Mouse (Mus musculus): Measurements from ENCODE around the gene Pradc1. TPM values are rescaled to one million over a fixed set of nuclear protein-coding genes. Genes with fewer than 3 reads are reported as not detected.
A peak's percentile ranks its signal among the peaks of the same experiment; 100 is the strongest.
"Not testable (repeated sequence)": the region's sequence is repeated elsewhere in the genome, so short reads cannot be mapped to it uniquely, and the experiment has no call there.

The Pradc1 gene
- total RNA-seq, 1 experiment from 2014 or later: 9.3 TPM

DNA sequence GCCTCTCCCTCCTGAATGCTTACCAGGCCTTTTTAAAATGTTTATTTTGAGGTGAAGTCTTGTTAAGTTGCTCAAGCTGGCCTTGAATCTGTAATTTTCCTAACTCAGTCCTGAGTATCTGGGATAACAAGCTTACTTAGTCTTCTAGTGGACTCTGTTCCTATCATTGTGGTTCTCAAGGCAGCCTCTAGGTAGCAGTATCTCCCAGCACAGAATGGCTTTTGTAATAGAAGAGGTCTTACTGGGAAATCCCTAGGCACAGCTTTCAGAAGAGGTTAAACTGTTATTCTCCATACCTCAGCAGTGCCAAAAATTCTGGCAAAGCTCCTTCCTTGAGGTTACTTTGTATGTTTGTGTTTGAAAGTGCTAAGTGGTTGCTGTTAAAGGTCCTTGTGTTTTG is 13.6 kb upstream of the Pradc1 start:
- no peak for ATAC-seq (replicated peaks in 1 of 2; ENCODE audit: insufficient read depth in 1 of 2, low FRiP score in 2 of 2, low TSS enrichment in 1 of 2, low read depth in 1 of 2, poor library complexity in 2 of 2, severe bottlenecking in 2 of 2)

GRCm38 (mm10) chr6:85459621-85460020 is 7.9 kb upstream of the Pradc1 start:
- ATAC-seq (replicated peaks in 1 of 2; ENCODE audit: insufficient read depth in 1 of 2, low FRiP score in 2 of 2, low TSS enrichment in 1 of 2, low read depth in 1 of 2, poor library complexity in 2 of 2, severe bottlenecking in 2 of 2): no peak

DNA sequence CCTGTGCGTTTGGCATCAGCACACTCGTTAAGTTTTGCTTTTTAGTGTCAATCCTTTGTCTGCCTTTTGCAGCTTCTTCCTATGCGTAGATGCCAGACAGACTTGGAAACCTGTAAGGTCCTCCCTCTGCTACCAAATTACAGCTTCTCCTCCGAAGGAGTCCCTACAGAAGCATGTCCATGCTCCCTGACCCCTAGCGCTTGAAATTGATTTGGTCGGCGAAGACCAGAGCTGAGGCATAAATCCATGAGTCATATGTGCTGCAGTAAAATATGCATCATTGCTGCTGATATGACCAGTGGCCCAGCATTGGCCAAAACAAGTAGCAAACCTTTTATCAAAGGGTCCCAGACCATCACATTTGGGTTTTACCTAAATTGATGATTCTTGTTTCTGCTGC is 1.0 kb upstream of the Pradc1 start:
- no peak for ATAC-seq (replicated peaks in 1 of 2; ENCODE audit: insufficient read depth in 1 of 2, low FRiP score in 2 of 2, low TSS enrichment in 1 of 2, low read depth in 1 of 2, poor library complexity in 2 of 2, severe bottlenecking in 2 of 2)

DNA sequence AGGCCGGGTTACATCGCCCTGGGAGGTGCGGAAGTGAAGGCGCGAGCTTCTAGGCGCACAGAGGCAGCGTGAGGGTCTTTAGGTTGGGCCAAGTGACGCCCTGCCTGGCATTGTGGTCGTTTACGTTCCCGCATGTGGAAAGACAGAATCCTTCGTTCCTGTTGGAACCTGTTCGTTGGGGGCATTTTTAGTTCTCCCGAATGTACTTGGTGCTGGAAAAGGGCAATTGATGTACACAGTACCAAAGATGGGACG is 568 bp upstream of the Pradc1 start:
- 0 out of 4 replicates have a peak, but pooled peaks have one; percentile 0 to 12 for ATAC-seq (replicated peaks in 1 of 2; ENCODE audit: insufficient read depth in 1 of 2, low FRiP score in 2 of 2, low TSS enrichment in 1 of 2, low read depth in 1 of 2, poor library complexity in 2 of 2, severe bottlenecking in 2 of 2)

GRCm38 (mm10) chr6:85450697-85451663 is 790 bp downstream of the Pradc1 start, which contains the start of gene Cct7:
Gene Cct7, plus strand, starts transcription at chr6:85451514.
- ATAC-seq (replicated peaks in 1 of 2; ENCODE audit: insufficient read depth in 1 of 2, low FRiP score in 2 of 2, low TSS enrichment in 1 of 2, low read depth in 1 of 2, poor library complexity in 2 of 2, severe bottlenecking in 2 of 2): peak; percentile 91

- ATAC-seq (replicated peaks in 1 of 2; ENCODE audit: insufficient read depth in 1 of 2, low FRiP score in 2 of 2, low TSS enrichment in 1 of 2, low read depth in 1 of 2, poor library complexity in 2 of 2, severe bottlenecking in 2 of 2): not testable (repeated sequence)
Measured at GRCm38 (mm10) chr6:85450140-85450539, 1.6 kb downstream of the Pradc1 start.

GRCm38 (mm10) chr6:85447351-85447750 is 4.4 kb downstream of the Pradc1 start:
- ATAC-seq (replicated peaks in 1 of 2; ENCODE audit: insufficient read depth in 1 of 2, low FRiP score in 2 of 2, low TSS enrichment in 1 of 2, low read depth in 1 of 2, poor library complexity in 2 of 2, severe bottlenecking in 2 of 2): no peak

GRCm38 (mm10) chr6:85445286-85445685 is 6.5 kb downstream of the Pradc1 start:
- ATAC-seq (replicated peaks in 1 of 2; ENCODE audit: insufficient read depth in 1 of 2, low FRiP score in 2 of 2, low TSS enrichment in 1 of 2, low read depth in 1 of 2, poor library complexity in 2 of 2, severe bottlenecking in 2 of 2): no peak

DNA sequence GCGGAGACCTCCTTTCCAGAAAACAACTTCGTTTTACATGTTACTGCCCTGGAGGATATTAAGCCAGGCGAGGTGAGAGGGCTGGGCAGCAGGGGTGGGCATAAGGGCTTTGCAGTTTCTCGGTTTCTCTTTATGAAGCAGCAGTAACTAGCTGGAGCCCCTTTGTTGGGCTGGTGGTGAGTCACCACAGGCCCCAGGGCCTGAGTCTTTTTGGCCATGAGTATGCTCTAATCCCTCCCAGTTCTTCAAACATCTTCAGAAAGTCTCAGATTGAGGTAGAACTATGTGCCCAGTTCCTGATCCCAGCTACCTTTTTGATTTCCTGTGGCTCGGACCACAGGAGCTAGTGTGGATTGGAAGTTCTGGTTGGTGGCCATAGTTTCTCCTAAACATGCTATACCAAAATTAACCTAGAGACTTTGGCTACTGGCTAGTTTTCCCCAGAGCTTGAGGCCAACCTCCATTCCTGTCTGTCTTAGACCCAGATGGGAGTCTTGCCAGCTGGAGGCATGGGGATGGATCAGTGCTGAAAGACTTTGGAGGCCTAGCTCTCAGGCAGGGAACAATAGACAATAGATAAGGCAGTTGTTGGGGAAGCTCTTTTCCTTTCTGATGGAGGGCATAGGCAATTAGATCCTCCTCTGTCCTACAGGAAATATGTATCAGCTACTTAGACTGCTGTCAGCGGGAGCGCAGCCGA is 7.4 kb downstream of the Pradc1 start:
- no peak for ATAC-seq (replicated peaks in 1 of 2; ENCODE audit: insufficient read depth in 1 of 2, low FRiP score in 2 of 2, low TSS enrichment in 1 of 2, low read depth in 1 of 2, poor library complexity in 2 of 2, severe bottlenecking in 2 of 2)

GRCm38 (mm10) chr6:85443488-85444233 is 8.1 kb downstream of the Pradc1 start:
- no peak for ATAC-seq (replicated peaks in 1 of 2; ENCODE audit: insufficient read depth in 1 of 2, low FRiP score in 2 of 2, low TSS enrichment in 1 of 2, low read depth in 1 of 2, poor library complexity in 2 of 2, severe bottlenecking in 2 of 2)

DNA sequence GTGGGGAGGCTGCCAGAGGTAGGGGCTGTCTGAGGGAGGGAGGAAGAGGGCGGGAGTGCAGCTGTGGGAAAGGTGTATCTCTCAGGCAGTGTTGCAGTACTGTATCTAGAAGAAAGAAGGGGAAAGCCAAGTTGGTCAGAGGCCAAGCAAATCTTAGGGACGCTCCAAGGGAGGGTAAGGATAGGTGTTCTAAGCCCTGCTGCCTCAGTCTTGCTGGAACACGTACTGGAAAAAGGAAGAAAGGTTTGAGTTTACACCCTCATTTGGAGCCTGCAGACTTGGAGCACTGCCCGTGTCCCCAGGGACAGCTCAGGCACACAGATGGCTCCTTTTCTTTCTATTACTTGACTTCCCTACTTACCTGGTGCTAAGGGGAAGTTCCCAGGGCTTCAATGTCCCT is 10.6 kb downstream of the Pradc1 start:
- ATAC-seq (replicated peaks in 1 of 2; ENCODE audit: insufficient read depth in 1 of 2, low FRiP score in 2 of 2, low TSS enrichment in 1 of 2, low read depth in 1 of 2, poor library complexity in 2 of 2, severe bottlenecking in 2 of 2): no peak

- ATAC-seq (replicated peaks in 1 of 2; ENCODE audit: insufficient read depth in 1 of 2, low FRiP score in 2 of 2, low TSS enrichment in 1 of 2, low read depth in 1 of 2, poor library complexity in 2 of 2, severe bottlenecking in 2 of 2): no peak
Measured at GRCm38 (mm10) chr6:85436631-85437030, 15.1 kb downstream of the Pradc1 start.

DNA sequence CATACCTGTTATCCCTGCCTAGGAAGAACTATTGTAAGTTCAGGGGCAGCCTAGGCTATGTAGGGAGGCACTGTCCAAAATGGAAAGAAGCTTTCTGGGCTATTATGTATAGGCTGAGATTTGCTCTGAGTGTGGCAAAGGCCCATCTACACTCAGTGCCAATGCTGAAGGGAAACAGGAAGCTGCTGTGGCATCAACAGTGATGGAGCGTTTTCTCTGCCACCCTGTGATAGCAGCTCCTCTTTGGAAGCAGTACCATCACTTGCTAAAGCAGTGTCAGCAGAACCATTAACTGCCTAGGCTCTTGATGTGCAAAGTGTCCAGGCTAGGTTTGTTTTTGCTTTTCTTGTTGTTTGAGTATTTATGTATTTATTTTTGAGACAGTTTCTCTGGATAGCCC is 15.6 kb downstream of the Pradc1 start:
- ATAC-seq (replicated peaks in 1 of 2; ENCODE audit: insufficient read depth in 1 of 2, low FRiP score in 2 of 2, low TSS enrichment in 1 of 2, low read depth in 1 of 2, poor library complexity in 2 of 2, severe bottlenecking in 2 of 2): 0 out of 4 replicates have a peak, but pooled peaks of 1 of the 2 experiments have one; percentile 40

DNA sequence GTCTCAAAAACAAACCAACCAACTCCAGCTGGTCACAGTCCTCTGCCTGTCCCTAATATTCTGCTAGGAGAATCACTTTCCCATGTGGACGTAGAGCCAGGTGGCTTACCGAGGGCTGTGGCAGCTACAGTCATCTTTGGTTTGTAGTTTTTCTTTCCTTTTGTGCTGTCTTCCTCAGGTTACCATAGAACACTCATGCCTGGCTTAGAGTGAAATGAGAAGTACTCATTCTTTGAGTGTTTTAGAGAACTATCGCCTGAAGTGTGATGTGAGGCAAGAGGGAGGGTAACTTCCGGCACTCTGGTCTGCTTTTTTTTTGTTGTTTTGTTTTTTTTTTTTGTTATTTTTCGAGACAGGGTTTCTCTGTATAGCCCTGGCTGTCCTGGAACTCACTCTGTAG is 17.9 kb downstream of the Pradc1 start:
- peak; percentile 41 to 48; a peak in 2 of 4 replicates for ATAC-seq (replicated peaks in 1 of 2; ENCODE audit: insufficient read depth in 1 of 2, low FRiP score in 2 of 2, low TSS enrichment in 1 of 2, low read depth in 1 of 2, poor library complexity in 2 of 2, severe bottlenecking in 2 of 2)

GRCm38 (mm10) chr6:85431842-85432431 is 19.8 kb downstream of the Pradc1 start, which contains the start of gene Smyd5:
Gene Smyd5, plus strand, starts transcription at chr6:85431989.
- peak; percentile 93 to 94 for ATAC-seq (replicated peaks in 1 of 2; ENCODE audit: insufficient read depth in 1 of 2, low FRiP score in 2 of 2, low TSS enrichment in 1 of 2, low read depth in 1 of 2, poor library complexity in 2 of 2, severe bottlenecking in 2 of 2)

DNA sequence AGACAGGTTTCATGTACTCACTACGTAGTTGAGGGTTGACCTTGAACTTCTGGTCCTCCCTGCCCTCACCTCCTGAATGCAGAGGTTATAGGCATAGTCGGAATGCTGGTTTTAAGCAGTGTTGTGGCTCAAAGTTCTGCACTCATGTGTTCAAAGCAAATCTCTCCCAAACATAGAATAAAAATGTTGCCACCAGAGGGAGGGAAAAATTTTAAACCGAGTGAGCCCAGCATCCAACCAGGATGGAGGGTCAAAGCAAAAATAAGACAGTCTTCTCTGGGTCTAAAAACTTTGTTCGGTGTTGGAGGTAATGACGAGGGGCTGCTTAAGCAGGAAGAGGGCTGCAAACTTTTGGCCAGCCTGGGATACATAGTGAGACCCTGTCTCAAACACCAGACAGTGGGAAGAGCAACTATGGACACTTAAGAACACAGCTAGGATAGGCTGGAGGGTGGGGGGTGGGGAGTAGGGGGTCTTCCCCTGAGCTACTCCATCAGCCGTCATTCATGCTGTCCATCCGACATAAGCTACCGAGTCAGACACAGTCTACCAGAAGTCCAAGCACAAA is 20.4 kb downstream of the Pradc1 start:
- 0 out of 4 replicates have a peak, but pooled peaks of 1 of the 2 experiments have one; percentile 2 for ATAC-seq (replicated peaks in 1 of 2; ENCODE audit: insufficient read depth in 1 of 2, low FRiP score in 2 of 2, low TSS enrichment in 1 of 2, low read depth in 1 of 2, poor library complexity in 2 of 2, severe bottlenecking in 2 of 2)

DNA sequence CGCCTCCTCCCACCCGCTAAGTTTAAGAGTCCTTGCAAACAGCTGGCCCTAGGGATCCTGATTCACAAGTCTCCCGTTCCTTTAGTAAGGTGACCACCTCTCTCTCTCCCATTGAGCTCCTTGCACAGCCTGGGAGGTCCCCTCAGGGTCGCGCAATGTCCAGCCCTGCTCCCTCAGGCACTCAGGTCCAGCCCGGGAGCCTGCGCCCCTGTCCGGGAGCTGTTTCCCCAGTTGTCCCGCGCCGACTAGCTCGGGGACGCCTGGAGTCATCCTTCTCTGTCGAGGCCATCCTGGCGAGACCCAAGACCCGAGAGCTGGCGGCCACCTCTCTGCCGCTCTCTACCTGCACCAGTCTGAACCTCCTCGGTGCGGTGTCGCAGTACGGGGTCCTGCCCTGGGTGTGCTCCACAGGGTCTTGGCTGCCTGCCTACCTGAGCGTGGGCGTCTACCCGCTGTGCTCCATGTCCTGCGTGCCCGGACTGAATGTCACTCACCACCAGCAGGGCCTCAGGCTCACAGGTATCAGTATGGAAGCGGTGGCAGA is 27.9 kb downstream of the Pradc1 start, which contains the start of gene Noto:
TSS of gene Noto (plus strand) at position 51 of the 544 bp plus-strand sequence.
- ATAC-seq (replicated peaks in 1 of 2; ENCODE audit: insufficient read depth in 1 of 2, low FRiP score in 2 of 2, low TSS enrichment in 1 of 2, low read depth in 1 of 2, poor library complexity in 2 of 2, severe bottlenecking in 2 of 2): no peak

All from hematopoietic stem cell, adult 5-6 weeks (primary cell).